Mouse (Mus musculus) macrophage (primary cell): Measurements from ENCODE around the gene Pld4. TPM values are rescaled to one million over a fixed set of nuclear protein-coding genes. Genes with fewer than 3 reads are reported as not detected.
A peak's percentile ranks its signal among the peaks of the same experiment; 100 is the strongest.

Source experiments
- H3K27ac ChIP-seq: fragments of 350-480 bp; formaldehyde crosslinking; 2 replicates; pipeline ENCODE4 v1.9.0; 2021
- H3K36me3 ChIP-seq: fragments of 350-480 bp; formaldehyde crosslinking; 2 replicates; pipeline ENCODE4 v1.9.0; 2021; ENCODE audit errors: inconsistent target
- H3K4me3 ChIP-seq: fragments of 350-480 bp; formaldehyde crosslinking; 2 replicates; pipeline ENCODE4 v1.9.0; 2021; ENCODE audit errors: inconsistent target
- H3K79me2 ChIP-seq: fragments of 350-480 bp; formaldehyde crosslinking; 2 replicates; pipeline ENCODE4 v1.9.0; 2021; ENCODE audit errors: inconsistent target
- WGBS: methylation state at CpG from one replicate; pipeline ENCODE4 v1.1.7; 2026; ENCODE audit warnings: inconsistent platforms; ENCODE audit not compliant: missing documents; 5-methylcytosine and 5-hydroxymethylcytosine counted together
- polyA plus RNA-seq: library from polyadenylated mRNA; stranded (reverse); fragments of 250-400 nt; gene quantifications from 3 replicates; pipeline ENCODE4 v1.2.4, GENCODE M21; 2018; ENCODE audit warnings: inconsistent platforms

Pld4 gene
- polyA plus RNA-seq, 1 experiment from 2014 or later, result 230 TPM

- Histone ChIP-seq H3K36me3 (no peaks in the 10 kb centered on the region), H3K27ac (no peak overlapping the region), H3K79me2 (no peaks in the 10 kb centered on the region), H3K4me3 (no peak overlapping the region)
- WGBS, result 93% methylated on average over 10 of the region's 10 CpGs
These were observed 14.7 kb upstream of the Pld4 start for GRCm38 (mm10) chr12:112745716-112746115.

- H3K36me3 ChIP-seq, result no peaks in the 10 kb centered on the region
- H3K27ac ChIP-seq, result no peak overlapping the region
- H3K79me2 ChIP-seq, result no peaks in the 10 kb centered on the region
- no peak overlapping the region for H3K4me3 ChIP-seq
- WGBS, result 93% methylated on average over 3 of the region's 4 CpGs
These were observed 14.0 kb upstream of the Pld4 start for GRCm38 (mm10) chr12:112746461-112746807.

GRCm38 (mm10) chr12:112746808-112747605 lies 13.4 kb upstream of the Pld4 start:
- Histone ChIP-seq H3K27ac (no peak overlapping the region), H3K4me3 (no peak overlapping the region), H3K36me3 (no peaks in the 10 kb centered on the region), H3K79me2 (no peaks in the 10 kb centered on the region)
- WGBS, result 36% methylated on average over 10 of the region's 10 CpGs

GRCm38 (mm10) chr12:112747606-112747970 lies 12.9 kb upstream of the Pld4 start:
- H3K36me3 ChIP-seq, result no peaks in the 10 kb centered on the region
- H3K27ac ChIP-seq, result no peak overlapping the region
- WGBS, result 85% methylated on average over 8 of the region's 8 CpGs
- no peak overlapping the region for H3K4me3 ChIP-seq
- H3K79me2 ChIP-seq, result no peaks in the 10 kb centered on the region

- H3K4me3 ChIP-seq, result no peak overlapping the region
- H3K36me3 ChIP-seq, result no peaks in the 10 kb centered on the region
- H3K79me2 ChIP-seq, result no peaks in the 10 kb centered on the region
- WGBS, result 91% methylated on average over 12 of the region's 12 CpGs
- H3K27ac ChIP-seq, result no peak overlapping the region
These were observed 9.5 kb upstream of the Pld4 start for GRCm38 (mm10) chr12:112750976-112751375.

GRCm38 (mm10) chr12:112752399-112752798 lies 8.1 kb upstream of the Pld4 start:
- H3K4me3 ChIP-seq, result no peak overlapping the region
- H3K36me3 ChIP-seq, result no peaks in the 10 kb centered on the region
- H3K27ac ChIP-seq, result no peak overlapping the region
- 0% methylated on average over 2 of the region's 2 CpGs for WGBS
- H3K79me2 ChIP-seq, result no peaks in the 10 kb centered on the region

- Histone ChIP-seq H3K79me2 (peaks cover 4% of the 10 kb centered on the region), H3K36me3 (no peaks in the 10 kb centered on the region), H3K27ac (no peak overlapping the region), H3K4me3 (no peak overlapping the region)
- 76% methylated on average over 4 of the region's 4 CpGs for WGBS
These were observed 4.6 kb upstream of the Pld4 start for GRCm38 (mm10) chr12:112755900-112756299.

GRCm38 (mm10) chr12:112757896-112758295 lies 2.6 kb upstream of the Pld4 start:
- WGBS, result 96% methylated on average over 5 of the region's 5 CpGs
- Histone ChIP-seq H3K27ac (no peak overlapping the region), H3K36me3 (no peaks in the 10 kb centered on the region), H3K4me3 (no peak overlapping the region), H3K79me2 (peaks cover 24% of the 10 kb centered on the region)

GRCm38 (mm10) chr12:112759471-112759870 lies 984 bp upstream of the Pld4 start:
- WGBS, result 100% methylated on average over 3 of the region's 3 CpGs
- Histone ChIP-seq H3K4me3 (no peak overlapping the region), H3K36me3 (peaks cover 15% of the 10 kb centered on the region), H3K79me2 (peaks cover 40% of the 10 kb centered on the region), H3K27ac (peak overlapping the region; percentile 99; the same call in 1 of the 2 replicates)

GRCm38 (mm10) chr12:112761411-112761810 lies 956 bp downstream of the Pld4 start:
- Histone ChIP-seq H3K79me2 (peaks cover 48% of the 10 kb centered on the region), H3K36me3 (peaks cover 33% of the 10 kb centered on the region), H3K27ac (peak overlapping the region; percentile 99), H3K4me3 (peak overlapping the region; percentile 74)
- 23% methylated on average over 4 of the region's 4 CpGs for WGBS

- peak overlapping the region; percentile 99 for H3K27ac ChIP-seq
- WGBS, result 6% methylated on average over 3 of the region's 3 CpGs
- peak overlapping the region; percentile 74 for H3K4me3 ChIP-seq
- H3K79me2 ChIP-seq, result peaks cover 48% of the 10 kb centered on the region
- H3K36me3 ChIP-seq, result peaks cover 39% of the 10 kb centered on the region
These were observed 1.6 kb downstream of the Pld4 start for GRCm38 (mm10) chr12:112762018-112762417.

GRCm38 (mm10) chr12:112763176-112763575 lies 2.7 kb downstream of the Pld4 start:
- Histone ChIP-seq H3K4me3 (no peak overlapping the region; the same call in 1 of the 2 replicates), H3K36me3 (peaks cover 51% of the 10 kb centered on the region), H3K27ac (peak overlapping the region; percentile 99), H3K79me2 (peaks cover 48% of the 10 kb centered on the region)
- 91% methylated on average over 4 of the region's 4 CpGs for WGBS

- Histone ChIP-seq H3K79me2 (peaks cover 48% of the 10 kb centered on the region), H3K36me3 (peaks cover 61% of the 10 kb centered on the region), H3K27ac (peak overlapping the region; percentile 99; the same call in 1 of the 2 replicates), H3K4me3 (no peak overlapping the region)
- 82% methylated on average over 5 of the region's 5 CpGs for WGBS
These were observed 3.7 kb downstream of the Pld4 start for GRCm38 (mm10) chr12:112764141-112764540.

GRCm38 (mm10) chr12:112764991-112765390 lies 4.5 kb downstream of the Pld4 start:
- Histone ChIP-seq H3K4me3 (no peak overlapping the region), H3K27ac (no peak overlapping the region), H3K36me3 (peaks cover 63% of the 10 kb centered on the region), H3K79me2 (peaks cover 48% of the 10 kb centered on the region)
- WGBS, result 86% methylated on average over 7 of the region's 7 CpGs

- Histone ChIP-seq H3K36me3 (peaks cover 63% of the 10 kb centered on the region), H3K4me3 (no peak overlapping the region), H3K79me2 (peaks cover 36% of the 10 kb centered on the region), H3K27ac (no peak overlapping the region)
- 90% methylated on average over 7 of the region's 7 CpGs for WGBS
These were observed 6.1 kb downstream of the Pld4 start for GRCm38 (mm10) chr12:112766586-112766985.
